Mouse (Mus musculus): Measurements from ENCODE around the gene Tgoln1. TPM values are rescaled to one million over a fixed set of nuclear protein-coding genes. Genes with fewer than 3 reads are reported as not detected.

Tgoln1 gene
- polyA plus RNA-seq, 1 experiment from 2014 or later: 120 TPM

DNA sequence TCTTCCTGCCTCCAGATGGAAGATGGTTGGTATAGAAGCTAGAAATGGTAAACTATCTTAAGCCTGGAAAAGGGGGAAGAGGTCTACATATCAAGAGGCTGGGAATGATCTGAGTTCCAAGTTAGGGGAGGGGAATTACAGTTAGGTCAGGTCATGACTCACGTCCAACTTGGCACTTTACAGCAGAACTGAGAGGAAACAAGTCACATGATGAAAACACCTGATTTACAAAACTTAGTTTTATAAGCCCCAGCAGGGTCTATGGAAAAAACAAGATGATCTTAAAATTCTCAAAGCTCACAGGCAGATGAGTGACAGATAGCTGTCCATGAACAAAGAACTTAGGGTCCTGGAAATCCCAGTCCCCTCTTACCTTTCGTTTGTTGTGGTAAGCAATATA is 1.6 kb downstream of the Tgoln1 start:
- Histone ChIP-seq H3K9me3 (ENCODE audit: low read length) (no peaks in the 10 kb centered on the region), H3K4me2 (replicated peaks; ENCODE audit: low read depth, low read length) (peak overlapping the region; percentile 87), H3K4me3 (ENCODE audit: low read depth, low read length) (peak overlapping the region; percentile 83), H3K27ac (ENCODE audit: low read length) (no peak overlapping the region), H3K4me1 (ENCODE audit: insufficient read depth, low read depth, low read length) (peaks cover 21% of the 10 kb centered on the region), H3K27me3 (replicated peaks; ENCODE audit: insufficient read depth, low read length) (no peaks in the 10 kb centered on the region), H3K9ac (replicated peaks; ENCODE audit: low read depth) (peak overlapping the region; percentile 82), H3K36me3 (ENCODE audit: insufficient read depth, low read length) (peaks cover 23% of the 10 kb centered on the region; the same call in 1 of the 2 replicates)
- ATAC-seq: no peak
- 34% methylated on average over 2 of the region's 2 CpGs for WGBS
- TF ChIP-seq EP300 (IDR thresholded peaks at IDR 0.05) (no peak), CTCF (IDR thresholded peaks at IDR 0.05) (no peak)
- no peak for DNase-seq (ENCODE audit: low spot score)

DNA sequence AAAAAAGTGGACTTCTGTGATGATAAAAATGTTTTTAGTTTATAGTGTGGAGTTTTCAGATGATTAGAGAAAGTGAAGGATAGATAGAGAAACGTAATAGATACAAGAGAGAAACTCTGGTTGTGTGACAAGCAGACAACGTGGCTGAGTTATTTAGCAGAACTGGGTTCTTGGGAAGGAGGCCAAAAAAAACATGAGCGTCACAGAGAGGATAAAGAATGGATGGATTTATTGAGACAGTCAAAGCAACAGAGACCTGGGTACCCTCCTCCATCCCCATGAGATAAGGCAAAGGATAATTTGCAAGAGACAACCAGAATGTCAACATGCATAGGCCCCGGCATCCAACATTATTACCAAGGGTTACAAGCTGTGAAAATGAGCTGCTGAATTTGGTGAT is 6.5 kb downstream of the Tgoln1 start:
- ATAC-seq (no peak), DNase-seq (ENCODE audit: low spot score) (no peak)
- H3K27ac ChIP-seq (ENCODE audit: low read length): no peak overlapping the region
- H3K36me3 ChIP-seq (ENCODE audit: insufficient read depth, low read length): peaks cover 50% of the 10 kb centered on the region
- no peak overlapping the region for H3K9ac ChIP-seq (replicated peaks; ENCODE audit: low read depth)
- H3K4me3 ChIP-seq (ENCODE audit: low read depth, low read length): no peak overlapping the region
- WGBS: 56% methylated on average over 4 of the region's 4 CpGs
- TF ChIP-seq CTCF (IDR thresholded peaks at IDR 0.05): no peak
- no peak for TF ChIP-seq EP300 (IDR thresholded peaks at IDR 0.05)
- H3K27me3 ChIP-seq (replicated peaks; ENCODE audit: insufficient read depth, low read length): no peaks in the 10 kb centered on the region
- H3K4me1 ChIP-seq (ENCODE audit: insufficient read depth, low read depth, low read length): peaks cover 7% of the 10 kb centered on the region; the same call in 1 of the 2 replicates
- no peak overlapping the region for H3K4me2 ChIP-seq (replicated peaks; ENCODE audit: low read depth, low read length)
- no peaks in the 10 kb centered on the region for H3K9me3 ChIP-seq (ENCODE audit: low read length)

DNA sequence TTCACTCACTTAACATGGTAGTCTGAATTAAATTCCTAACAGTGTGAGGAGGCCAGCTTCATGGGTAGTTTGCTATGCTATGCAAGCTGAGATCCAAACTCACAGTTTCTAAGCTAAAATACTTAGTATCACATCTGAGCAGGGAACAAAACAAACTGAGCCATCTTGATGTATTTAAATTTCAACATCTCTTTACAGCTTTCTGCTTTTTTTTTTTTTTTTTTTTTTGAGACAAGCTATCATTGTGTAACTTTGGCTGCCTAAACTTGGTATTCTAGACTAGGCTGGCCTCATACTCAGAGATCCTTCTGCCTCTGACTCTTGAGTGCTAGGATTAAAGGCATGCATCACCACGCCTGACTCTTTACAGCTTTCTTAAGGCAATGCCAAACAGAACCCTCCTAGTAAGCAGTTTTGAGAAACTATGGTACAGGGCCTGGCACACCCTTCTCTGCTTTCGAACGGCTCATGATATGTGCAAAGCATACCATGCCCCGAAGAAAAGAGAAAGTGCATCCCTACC is 8.1 kb downstream of the Tgoln1 start:
- Histone ChIP-seq H3K36me3 (ENCODE audit: insufficient read depth, low read length) (peaks cover 53% of the 10 kb centered on the region), H3K9me3 (ENCODE audit: low read length) (no peaks in the 10 kb centered on the region), H3K27ac (ENCODE audit: low read length) (peak overlapping the region; percentile 27; the same call in 1 of the 2 replicates), H3K4me3 (ENCODE audit: low read depth, low read length) (no peak overlapping the region), H3K27me3 (replicated peaks; ENCODE audit: insufficient read depth, low read length) (no peaks in the 10 kb centered on the region), H3K4me2 (replicated peaks; ENCODE audit: low read depth, low read length) (no peak overlapping the region), H3K9ac (replicated peaks; ENCODE audit: low read depth) (no peak overlapping the region), H3K4me1 (ENCODE audit: insufficient read depth, low read depth, low read length) (no peaks in the 10 kb centered on the region)
- TF ChIP-seq CTCF (IDR thresholded peaks at IDR 0.05) (no peak), EP300 (IDR thresholded peaks at IDR 0.05) (no peak)
- ATAC-seq: peak; percentile 60
- peak; percentile 62 for DNase-seq (ENCODE audit: low spot score)
- 65% methylated on average over 4 of the region's 4 CpGs for WGBS

DNA sequence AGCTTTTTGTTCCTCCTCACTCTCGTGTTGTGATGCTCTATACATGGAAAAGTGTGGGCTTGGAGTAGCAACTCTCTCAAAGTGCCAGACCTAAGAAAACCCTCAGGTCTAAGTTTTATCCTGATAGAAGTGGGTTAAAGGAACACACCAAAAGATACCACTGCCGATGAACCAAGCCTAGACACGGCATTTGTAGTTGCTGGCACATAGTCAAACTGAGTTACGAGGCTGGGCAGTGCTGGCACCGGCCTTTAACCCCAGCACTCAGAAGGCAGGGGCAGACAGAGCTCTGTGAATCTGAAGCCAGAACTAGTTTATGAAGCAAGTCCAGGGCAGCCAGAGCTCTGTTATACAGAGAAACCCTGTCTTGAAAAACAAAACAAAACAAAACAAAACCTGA is 9.1 kb downstream of the Tgoln1 start:
- Histone ChIP-seq H3K4me1 (ENCODE audit: insufficient read depth, low read depth, low read length) (no peaks in the 10 kb centered on the region), H3K4me2 (replicated peaks; ENCODE audit: low read depth, low read length) (no peak overlapping the region), H3K9me3 (ENCODE audit: low read length) (no peaks in the 10 kb centered on the region), H3K27ac (ENCODE audit: low read length) (no peak overlapping the region), H3K36me3 (ENCODE audit: insufficient read depth, low read length) (peaks cover 49% of the 10 kb centered on the region), H3K4me3 (ENCODE audit: low read depth, low read length) (no peak overlapping the region), H3K27me3 (replicated peaks; ENCODE audit: insufficient read depth, low read length) (no peaks in the 10 kb centered on the region), H3K9ac (replicated peaks; ENCODE audit: low read depth) (no peak overlapping the region)
- DNase-seq (ENCODE audit: low spot score) (no peak), ATAC-seq (no peak)
- no peak for TF ChIP-seq CTCF (IDR thresholded peaks at IDR 0.05)
- no peak for TF ChIP-seq EP300 (IDR thresholded peaks at IDR 0.05)
- WGBS: 75% methylated on average over 5 of the region's 5 CpGs

DNA sequence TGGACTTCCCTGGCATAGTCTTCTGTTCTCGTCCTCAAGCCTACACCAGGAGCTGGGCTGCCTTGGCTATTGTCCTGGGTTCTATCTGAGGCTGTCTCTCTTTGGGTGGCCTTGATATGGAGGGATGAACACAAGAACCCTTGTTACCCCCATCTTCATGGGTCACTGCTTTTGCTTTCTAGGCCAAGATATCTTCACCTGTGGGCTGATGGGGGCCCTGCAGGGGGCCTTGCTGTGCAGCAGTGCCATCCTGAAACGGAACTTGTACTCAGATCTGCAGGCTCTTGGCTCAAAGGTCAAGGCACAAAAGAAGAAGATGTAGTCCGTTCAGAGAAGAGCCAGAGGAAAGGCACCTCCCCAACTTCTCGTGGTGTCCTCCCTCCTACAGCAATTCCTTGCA is 9.7 kb downstream of the Tgoln1 start:
- peaks cover 49% of the 10 kb centered on the region for H3K36me3 ChIP-seq (ENCODE audit: insufficient read depth, low read length)
- no peak overlapping the region for H3K4me3 ChIP-seq (ENCODE audit: low read depth, low read length)
- H3K4me2 ChIP-seq (replicated peaks; ENCODE audit: low read depth, low read length): no peak overlapping the region
- no peaks in the 10 kb centered on the region for H3K27me3 ChIP-seq (replicated peaks; ENCODE audit: insufficient read depth, low read length)
- no peaks in the 10 kb centered on the region for H3K4me1 ChIP-seq (ENCODE audit: insufficient read depth, low read depth, low read length)
- no peaks in the 10 kb centered on the region for H3K9me3 ChIP-seq (ENCODE audit: low read length)
- 82% methylated on average over 4 of the region's 4 CpGs for WGBS
- no peak overlapping the region for H3K9ac ChIP-seq (replicated peaks; ENCODE audit: low read depth)
- H3K27ac ChIP-seq (ENCODE audit: low read length): no peak overlapping the region
- DNase-seq (ENCODE audit: low spot score): no peak
- no peak for ATAC-seq
- no peak for TF ChIP-seq CTCF (IDR thresholded peaks at IDR 0.05)
- no peak for TF ChIP-seq EP300 (IDR thresholded peaks at IDR 0.05)

DNA sequence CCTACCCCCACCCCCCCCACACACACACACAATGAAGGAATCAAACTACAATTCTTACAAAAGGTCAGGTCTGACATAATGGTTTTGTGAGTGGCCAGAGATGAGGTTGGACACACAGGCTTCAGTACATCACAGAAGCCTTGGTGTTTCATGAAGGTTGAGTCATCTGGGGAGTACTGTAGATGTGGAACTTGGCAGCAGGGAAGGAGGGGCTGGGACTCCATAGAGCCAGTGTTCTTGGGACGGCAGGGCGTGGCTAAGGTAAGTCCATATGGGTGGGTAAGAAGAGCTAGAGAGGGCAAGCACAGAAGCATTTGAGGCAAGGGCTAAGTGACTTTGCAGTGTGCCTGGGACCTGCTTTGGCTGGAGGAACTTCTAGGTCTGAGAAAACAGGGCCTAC is 12.7 kb downstream of the Tgoln1 start:
- H3K4me3 ChIP-seq (ENCODE audit: low read depth, low read length): no peak overlapping the region
- no peak overlapping the region for H3K9ac ChIP-seq (replicated peaks; ENCODE audit: low read depth)
- DNase-seq (ENCODE audit: low spot score) (no peak), ATAC-seq (peak; percentile 19)
- WGBS: 73% methylated on average over 2 of the region's 2 CpGs
- H3K36me3 ChIP-seq (ENCODE audit: insufficient read depth, low read length): peaks cover 30% of the 10 kb centered on the region
- H3K27ac ChIP-seq (ENCODE audit: low read length): no peak overlapping the region
- TF ChIP-seq CTCF (IDR thresholded peaks at IDR 0.05): no peak
- no peak for TF ChIP-seq EP300 (IDR thresholded peaks at IDR 0.05)
- H3K27me3 ChIP-seq (replicated peaks; ENCODE audit: insufficient read depth, low read length): no peaks in the 10 kb centered on the region
- no peaks in the 10 kb centered on the region for H3K9me3 ChIP-seq (ENCODE audit: low read length)
- peaks cover 5% of the 10 kb centered on the region; the same call in 1 of the 2 replicates for H3K4me1 ChIP-seq (ENCODE audit: insufficient read depth, low read depth, low read length)
- H3K4me2 ChIP-seq (replicated peaks; ENCODE audit: low read depth, low read length): no peak overlapping the region

DNA sequence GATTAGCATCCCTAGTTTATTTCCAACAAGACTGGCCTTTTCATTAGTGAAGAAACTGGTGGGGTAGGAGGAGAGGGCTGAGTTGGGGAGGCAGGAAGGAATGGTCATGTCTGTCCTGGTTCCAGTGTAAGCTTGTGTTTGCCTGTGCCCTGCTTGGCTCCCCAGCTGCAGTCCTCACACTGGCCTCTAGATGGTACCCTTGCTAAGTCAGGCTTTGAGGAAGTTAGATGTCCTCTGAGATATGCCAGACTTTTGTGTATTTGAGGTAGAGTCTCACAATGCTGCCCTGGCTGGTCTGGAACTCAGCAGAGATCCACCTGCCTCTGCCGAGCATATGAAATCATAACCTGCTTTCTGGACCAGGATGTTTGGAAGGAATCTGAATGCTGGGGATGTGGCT is 15.1 kb downstream of the Tgoln1 start:
- Histone ChIP-seq H3K27ac (ENCODE audit: low read length) (no peak overlapping the region), H3K36me3 (ENCODE audit: insufficient read depth, low read length) (peaks cover 19% of the 10 kb centered on the region; the same call in 1 of the 2 replicates), H3K4me1 (ENCODE audit: insufficient read depth, low read depth, low read length) (peaks cover 20% of the 10 kb centered on the region), H3K9me3 (ENCODE audit: low read length) (no peaks in the 10 kb centered on the region), H3K4me3 (ENCODE audit: low read depth, low read length) (no peak overlapping the region), H3K4me2 (replicated peaks; ENCODE audit: low read depth, low read length) (no peak overlapping the region), H3K27me3 (replicated peaks; ENCODE audit: insufficient read depth, low read length) (no peaks in the 10 kb centered on the region), H3K9ac (replicated peaks; ENCODE audit: low read depth) (no peak overlapping the region)
- ATAC-seq (no peak), DNase-seq (ENCODE audit: low spot score) (peak; percentile 86)
- TF ChIP-seq EP300 (IDR thresholded peaks at IDR 0.05) (no peak), CTCF (IDR thresholded peaks at IDR 0.05) (peak; percentile 97)
- 44% methylated on average over 1 of the region's 1 CpGs for WGBS
